Mouse (Mus musculus) left cerebral cortex, postnatal 36 days (tissue): ENCODE measurements around the gene Itgb7. TPM values are rescaled to one million over a fixed set of nuclear protein-coding genes. Genes with fewer than 3 reads are reported as not detected.

Experiments used
- DNase-seq, 2 experiments: peaks; one replicate each; pipeline ENCODE4 v3.0.0; 2021 to 2022; ENCODE audit warnings: low spot score in 2 of 2, mixed read lengths in 1 of 2
- intact Hi-C: fragments of 180-260 bp; cut with DNase I; formaldehyde crosslinking; loops from one replicate; pipeline ENCODE4 v1.15.1; 2025
- total RNA-seq, 2 experiments: library from RNA; stranded (reverse); gene quantifications; 2 replicates each; pipeline ENCODE4 v1.2.3; 2021

The Itgb7 gene
- total RNA-seq, 2 experiments from 2014 or later: 1.1 to 1.5 TPM

DNA sequence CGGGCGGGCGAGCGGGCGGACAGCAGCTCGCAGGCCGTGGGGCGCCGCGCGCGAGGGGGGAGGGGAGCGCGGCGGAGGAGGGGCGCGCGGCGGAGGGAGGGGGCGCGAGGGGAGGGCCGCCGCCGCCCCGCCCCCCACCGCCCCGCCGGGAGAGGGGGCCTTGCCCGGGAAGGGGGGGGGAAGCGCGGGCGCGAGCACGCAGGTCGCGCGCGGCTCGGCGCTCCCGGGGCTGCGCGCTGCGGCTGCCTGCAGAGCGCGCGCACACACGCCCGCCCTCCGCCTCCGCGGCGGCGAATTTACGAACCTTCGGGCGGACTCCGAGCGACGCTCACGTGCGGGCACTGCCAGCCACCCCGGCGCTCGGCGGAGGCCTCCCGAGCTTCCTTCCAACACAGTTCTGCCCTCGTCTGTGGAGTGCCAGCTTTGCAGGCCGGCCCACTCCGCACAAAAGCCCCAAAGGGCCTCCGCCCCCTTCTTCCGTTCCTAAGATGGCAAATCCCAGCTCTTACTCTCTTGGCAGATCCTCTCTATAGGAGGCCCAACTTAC lies 27.8 kb downstream of the Itgb7 start:
- intact Hi-C loops: no loop called here

DNA sequence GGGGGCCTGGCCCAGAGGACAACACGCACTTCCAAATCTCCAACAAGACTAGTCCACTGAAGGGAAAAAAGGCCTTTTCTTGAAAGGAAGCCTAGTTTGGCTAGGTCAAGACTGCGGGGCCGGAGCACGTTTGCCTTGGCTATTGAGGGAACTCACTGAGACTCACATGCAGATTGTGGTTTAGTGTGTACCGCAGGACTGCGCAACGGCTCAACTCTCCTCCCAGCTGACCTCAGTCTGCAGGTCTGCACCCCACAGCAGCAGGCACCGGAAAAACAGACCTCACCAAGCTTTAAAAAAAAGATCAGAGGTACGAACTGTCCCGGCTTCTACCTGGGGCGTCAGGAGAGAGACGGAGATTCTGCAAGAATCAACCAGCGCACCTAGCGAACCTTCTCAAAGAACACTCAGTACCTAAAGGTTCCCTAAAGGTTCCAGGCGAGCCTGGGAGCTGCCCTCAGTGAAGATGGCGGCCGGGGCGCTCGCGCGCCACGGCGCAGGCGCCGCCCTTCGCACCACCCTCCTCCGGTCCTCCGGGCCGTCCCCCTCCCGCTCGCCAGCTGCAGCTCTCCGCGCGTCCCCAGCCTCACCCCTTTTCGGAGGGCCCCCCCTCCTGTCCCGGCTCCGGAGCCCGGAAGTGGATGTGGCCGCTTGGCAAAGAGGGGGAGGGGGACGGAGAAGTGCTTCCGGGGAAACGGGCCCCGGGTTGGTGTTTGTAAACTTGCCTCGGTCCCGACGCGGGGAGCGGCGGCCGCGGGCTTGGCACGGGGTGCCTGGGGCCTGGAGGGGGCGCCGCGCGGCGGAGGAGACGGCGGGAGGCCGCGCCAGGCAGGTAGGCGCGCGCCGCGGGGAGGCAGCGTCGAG lies 28.5 kb downstream of the Itgb7 start, which contains the start of gene Zfp740:
Gene Zfp740 (plus strand): TSS at position 279 of the 864 bp plus-strand sequence.
- intact Hi-C loops: no loop called here
- DNase-seq: peak; percentile 92 to 94

More for the DNA sequence above, 27.8 kb downstream of the Itgb7 start:
- DNase-seq: peak; percentile 72 to 81

DNA sequence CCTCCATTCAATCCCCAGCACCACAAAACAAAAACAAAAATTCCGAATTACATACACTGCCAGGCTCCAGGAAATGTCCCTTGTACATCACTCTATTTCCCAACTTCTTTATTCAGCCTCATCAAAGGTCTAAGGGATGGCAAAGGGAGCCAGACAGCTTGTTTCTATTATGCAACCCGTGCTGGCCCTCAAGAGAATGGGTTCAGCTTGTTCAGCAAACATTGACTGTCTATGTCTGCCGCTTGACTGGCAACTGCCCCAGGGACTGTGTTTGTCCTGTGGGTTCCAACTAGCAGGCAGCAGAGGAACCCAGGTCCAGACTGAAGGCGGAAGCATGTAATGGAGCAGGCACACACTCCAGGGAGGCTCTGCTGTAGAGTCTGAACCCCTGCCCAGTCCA lies 32.9 kb downstream of the Itgb7 start:
- no peak for DNase-seq
- intact Hi-C loops: no loop called here

DNA sequence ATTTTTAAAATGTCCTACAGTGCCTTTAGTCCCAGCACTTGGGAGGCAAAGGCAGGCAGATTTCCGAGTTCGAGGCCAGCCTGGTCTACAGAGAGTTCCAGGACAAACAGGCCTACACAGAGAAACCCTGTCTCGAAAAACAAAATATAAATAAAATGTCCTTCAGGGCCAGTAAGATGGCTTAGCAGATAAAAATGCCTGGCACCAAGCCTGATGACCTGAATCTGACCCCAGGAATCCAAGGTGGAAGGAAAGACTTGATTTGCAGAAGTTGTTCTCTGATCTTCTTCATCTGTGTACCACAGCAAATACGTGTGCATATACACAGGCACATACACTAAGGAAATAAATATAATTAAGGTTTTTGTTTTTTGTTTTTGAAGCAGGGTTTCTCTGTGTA lies 36.4 kb downstream of the Itgb7 start:
- no peak for DNase-seq
- intact Hi-C loops: no loop called here

DNA sequence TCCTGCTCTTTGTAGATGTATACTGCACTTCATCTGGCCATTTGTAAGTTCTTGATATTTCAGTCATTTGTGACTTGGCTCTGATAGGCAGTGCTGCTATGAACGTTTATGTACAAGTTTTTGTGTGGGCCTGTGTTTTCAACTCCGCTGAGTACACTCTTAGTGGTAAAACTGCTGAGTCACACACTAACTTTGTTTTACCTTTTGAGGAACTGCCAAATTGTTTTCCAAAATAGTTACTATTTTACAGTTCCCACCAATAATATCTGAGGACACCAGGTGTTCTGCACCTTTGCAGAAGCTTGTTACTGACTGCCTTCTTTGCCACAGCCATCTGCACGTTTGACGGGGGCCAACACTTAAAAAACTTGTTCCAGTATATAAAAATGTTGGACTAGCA lies 37.3 kb downstream of the Itgb7 start:
- intact Hi-C loops: no loop called here

GRCm38 (mm10) chr15:102193652-102194051 lies 38.1 kb downstream of the Itgb7 start:
- no peak for DNase-seq
- intact Hi-C loops: no loop called here

More for the DNA sequence above, 37.3 kb downstream of the Itgb7 start:
- no peak for DNase-seq

DNA sequence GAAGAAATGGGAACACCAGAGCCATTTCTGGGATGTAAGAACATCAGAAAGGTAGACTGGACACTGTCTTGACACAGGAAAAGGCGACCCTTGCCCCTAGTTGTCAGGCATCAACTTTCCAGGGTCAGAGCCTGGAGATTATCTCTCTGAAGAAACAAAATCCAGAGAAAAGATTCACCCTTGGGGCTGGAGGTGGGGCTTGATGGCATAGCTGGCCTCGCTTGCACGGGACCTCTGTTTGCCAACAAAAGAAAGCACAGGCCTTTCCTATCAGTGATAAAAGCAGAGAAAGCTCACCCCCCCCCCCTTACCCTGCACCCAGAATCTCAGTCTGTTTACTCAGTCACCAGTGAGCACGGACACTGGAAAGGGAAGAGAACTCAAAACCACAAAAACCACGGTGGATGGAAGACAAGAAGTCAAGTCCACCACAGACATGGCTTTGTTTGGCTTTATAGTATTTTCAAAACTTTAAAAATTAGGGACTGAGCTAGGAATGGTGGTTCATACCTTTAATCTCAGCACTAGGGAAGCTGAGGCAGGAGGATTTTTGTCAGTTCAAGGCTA lies 38.8 kb downstream of the Itgb7 start:
- intact Hi-C loops: no loop called here
- DNase-seq: no peak

GRCm38 (mm10) chr15:102192271-102192812 lies 39.4 kb downstream of the Itgb7 start:
- DNase-seq: no peak
- intact Hi-C loops: no loop called here

DNA sequence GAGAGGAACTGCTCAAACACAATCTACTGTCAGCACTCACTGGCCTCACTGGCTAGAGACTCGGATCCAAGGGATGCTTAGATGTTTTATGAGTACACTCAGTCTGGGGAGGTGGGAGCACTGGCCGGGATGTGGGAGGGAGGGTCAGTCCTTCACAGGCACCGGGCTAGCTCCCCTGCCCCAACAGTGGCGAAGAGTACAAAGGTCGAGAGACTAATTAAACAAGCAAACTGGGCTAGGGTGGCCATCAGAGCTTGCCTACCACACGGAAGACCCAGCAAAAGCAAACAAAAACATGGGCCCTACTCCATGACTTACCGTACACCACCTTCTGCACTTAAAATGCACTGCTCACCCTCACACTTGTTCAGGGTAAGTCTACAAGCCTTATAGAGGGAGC lies 40.0 kb downstream of the Itgb7 start:
- intact Hi-C loops: no loop called here
- DNase-seq: no peak

GRCm38 (mm10) chr15:102188883-102189282 lies 42.9 kb downstream of the Itgb7 start:
- no peak for DNase-seq
- intact Hi-C loops: no loop called here

DNA sequence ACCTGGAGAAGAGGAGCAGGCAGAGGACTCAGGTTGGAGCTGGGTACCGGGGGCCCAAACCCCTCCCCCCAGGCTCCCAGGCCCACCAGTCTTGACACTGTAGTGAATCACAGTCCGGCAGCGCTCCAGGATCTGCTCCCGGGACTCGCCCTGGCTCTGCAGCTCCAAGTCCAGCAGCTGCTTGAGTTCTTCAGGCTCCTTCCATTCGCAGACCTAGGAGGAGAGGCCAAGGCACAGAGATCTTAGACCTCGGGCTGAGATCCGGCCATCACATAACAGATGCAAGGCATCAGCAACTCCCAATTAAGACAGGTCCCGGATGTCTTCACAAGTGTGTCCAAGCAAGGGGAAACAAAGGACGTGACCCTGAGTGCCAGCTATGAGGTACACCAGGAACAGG lies 43.6 kb downstream of the Itgb7 start:
- no peak for DNase-seq
- intact Hi-C loops: no loop called here

DNA sequence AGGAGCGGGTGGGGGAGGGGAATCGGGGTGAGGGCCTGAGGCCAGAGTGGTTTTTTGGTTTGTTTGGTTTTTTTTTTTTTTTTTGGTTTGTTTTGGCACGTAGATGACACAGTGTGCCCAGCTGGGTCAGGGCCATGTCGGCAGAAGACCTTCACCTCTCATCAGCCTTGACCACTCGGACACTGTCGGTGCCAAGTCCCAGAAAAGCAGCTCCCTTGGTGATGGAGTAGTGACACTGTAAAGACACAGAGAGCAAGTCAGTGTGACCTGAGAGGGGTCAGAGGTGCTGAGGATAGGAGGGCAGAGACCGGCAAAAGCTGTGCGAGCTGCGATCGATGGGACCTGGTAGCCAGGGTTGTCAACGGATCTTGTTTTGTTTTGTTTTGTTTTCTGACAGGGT lies 45.5 kb downstream of the Itgb7 start:
- intact Hi-C loops: no loop called here

DNA sequence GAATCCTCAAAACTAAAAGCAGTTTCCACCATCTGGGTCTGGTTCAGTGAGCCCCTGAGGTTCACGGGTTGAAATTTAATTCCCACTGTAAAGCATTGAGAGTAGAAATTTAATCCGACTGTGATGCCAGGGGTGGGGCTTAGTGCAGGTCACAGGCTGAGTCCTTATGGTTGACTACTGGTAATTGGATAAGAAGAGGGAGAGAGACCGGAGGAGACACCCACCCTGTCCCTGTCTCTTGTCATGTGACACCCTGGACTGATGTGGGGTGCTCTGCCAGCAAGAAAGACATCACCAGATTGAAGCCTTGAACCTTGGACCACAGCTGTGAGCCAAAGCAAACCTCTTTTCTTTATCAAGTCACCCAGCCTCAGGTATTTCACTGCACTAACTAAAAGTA lies 48.7 kb downstream of the Itgb7 start:
- intact Hi-C loops: no loop called here
- DNase-seq: no peak

More for the DNA sequence above, 45.5 kb downstream of the Itgb7 start:
- no peak for DNase-seq

DNA sequence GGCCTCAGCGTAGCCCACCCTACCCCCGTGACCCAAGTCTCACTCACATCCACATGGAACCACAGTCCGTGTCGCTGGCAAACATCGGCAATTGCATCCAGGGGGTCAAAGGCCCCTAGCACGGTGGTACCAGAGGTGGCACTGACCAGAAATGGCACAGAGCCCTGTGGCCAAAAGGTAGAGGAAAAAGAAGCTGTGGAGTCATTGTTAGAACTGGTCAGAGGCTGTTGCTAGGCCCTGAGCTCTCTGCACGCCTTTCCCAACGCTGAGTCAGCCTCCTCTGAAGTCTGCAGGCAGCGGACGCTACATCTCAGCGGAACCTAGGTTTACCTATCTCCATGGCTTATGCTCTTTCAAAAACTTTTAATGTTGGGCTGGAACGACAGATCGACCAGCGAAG lies 51.8 kb downstream of the Itgb7 start:
- no peak for DNase-seq
- intact Hi-C loops: loop anchor here (2.0 kb wide), 1 partner anchor 45 kb away; no protein-coding TSS in a partner anchor

DNA sequence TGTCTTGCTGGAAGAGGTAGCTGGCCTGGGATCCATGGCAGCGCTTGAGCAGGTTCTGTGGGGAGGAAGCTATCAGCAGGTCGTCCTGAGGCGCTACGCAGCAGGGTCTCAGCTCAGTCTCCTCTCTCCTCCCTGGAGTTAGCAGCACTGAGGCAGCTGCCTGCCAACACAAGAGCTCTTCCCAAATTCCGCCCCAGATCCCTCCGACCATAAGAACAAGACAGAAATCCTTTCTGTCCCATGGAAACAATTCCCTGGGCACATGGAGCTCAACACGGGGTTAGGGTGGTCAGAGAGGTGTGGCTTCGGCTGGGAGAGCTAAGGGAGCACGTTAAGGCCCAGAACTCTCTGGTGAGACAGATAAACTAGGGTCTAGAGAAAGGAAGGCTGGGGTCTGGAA lies 52.6 kb downstream of the Itgb7 start:
- intact Hi-C loops: loop anchor here (2.0 kb wide), 1 partner anchor 46 kb away; no protein-coding TSS in a partner anchor
- DNase-seq: no peak

DNA sequence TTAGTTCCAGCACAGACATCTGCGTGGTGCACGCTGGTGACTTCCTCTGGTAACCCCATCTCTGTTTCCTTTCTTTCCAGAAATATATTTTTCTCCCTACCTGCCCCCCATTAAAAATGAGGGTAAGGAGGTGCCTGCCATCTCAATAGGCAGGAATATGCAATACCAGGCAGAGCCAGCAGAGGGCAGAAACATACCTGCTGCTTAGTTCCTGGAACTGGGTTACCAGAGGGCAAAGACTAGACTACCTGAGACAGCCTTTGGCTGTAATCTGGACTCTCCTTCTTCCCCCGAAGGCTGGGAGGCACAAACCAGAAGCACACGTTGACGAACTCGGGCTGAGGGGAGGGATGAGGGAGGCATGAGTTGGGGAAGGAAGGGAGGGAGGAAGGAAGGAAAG lies 53.5 kb downstream of the Itgb7 start:
- intact Hi-C loops: loop anchor here (2.0 kb wide), 1 partner anchor 47 kb away; no protein-coding TSS in a partner anchor
- peak; percentile 53 to 73 for DNase-seq

GRCm38 (mm10) chr15:102177417-102177816 lies 54.3 kb downstream of the Itgb7 start:
- DNase-seq: no peak
- intact Hi-C loops: no loop called here

DNA sequence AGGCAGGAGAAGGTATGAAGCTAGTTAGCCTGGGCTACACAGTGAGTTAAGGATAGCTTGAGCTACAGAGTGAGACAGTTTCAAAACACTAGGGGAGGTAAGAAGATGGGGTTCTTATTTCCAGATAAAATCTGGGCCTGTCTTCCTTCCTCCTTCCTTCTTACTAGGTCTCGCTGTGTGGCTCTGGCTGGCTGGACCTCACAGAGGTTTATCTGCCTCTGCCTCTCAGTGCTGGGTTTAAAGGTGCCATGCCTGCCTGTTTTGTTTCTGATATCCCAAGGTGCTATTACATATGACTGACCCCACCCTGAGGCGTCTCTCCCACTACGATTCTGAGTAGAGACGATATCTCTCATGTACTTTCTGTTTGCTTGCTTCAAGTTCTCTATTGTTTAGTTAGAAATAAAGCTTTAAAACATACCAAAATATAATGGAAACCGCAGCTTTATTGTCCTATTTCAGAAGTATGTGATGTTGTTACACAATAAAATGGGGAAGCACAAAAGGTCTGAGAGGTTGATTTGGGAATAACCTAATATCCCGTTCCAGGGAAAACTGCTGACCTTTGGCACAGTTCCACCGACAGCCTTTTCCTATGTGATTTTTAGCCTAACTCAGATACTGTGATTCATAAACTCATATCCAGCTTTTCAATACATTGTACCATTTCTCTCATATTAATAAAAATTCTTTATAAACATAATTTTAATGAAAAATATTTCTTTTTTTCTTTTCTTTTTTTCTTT lies 55.0 kb downstream of the Itgb7 start:
- no peak for DNase-seq

DNA sequence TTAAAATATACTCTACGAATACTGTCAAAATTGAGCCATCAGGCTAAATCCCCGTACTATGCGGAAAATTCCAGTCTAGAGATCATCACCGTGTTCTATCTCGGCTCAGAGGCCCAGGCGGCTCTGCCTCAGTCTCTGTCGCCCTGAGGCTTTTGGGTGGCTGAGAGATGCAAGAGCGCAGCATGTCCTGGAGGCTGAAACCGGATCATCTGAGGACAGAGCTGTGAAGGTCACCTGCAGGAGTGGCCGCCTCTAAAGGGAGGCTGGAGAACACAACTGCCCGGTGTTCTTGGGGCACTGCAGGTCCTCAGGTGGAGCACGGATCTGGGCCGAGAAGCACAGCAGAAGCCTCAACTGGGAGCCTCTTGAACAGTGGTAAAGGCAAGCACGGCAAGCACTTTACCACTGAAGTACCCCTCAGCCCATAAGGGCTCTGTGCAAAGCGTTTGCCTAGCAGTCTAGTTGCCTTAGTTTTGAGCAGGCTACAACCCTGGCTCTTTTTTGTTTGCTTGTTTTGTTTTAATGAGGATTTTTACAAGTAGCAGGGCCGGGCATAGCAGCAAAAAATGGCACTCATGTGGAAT lies 55.9 kb downstream of the Itgb7 start:
- intact Hi-C loops: no loop called here
- DNase-seq: no peak

More for the DNA sequence above, 55.0 kb downstream of the Itgb7 start:
- intact Hi-C loops: no loop called here
